Mouse (Mus musculus): ENCODE data around the gene Jup.
"Not testable (repeated sequence)": the region's sequence is repeated elsewhere in the genome, so short reads cannot be mapped to it uniquely, and the experiment has no call there.

- not testable (repeated sequence) for TF ChIP-seq CTCF (IDR thresholded peaks at IDR 0.05; ENCODE audit: borderline replicate concordance, insufficient read depth, low read length); POLR2A (IDR thresholded peaks at IDR 0.05; ENCODE audit: low read depth, low read length)
Measured at GRCm38 (mm10) chr11:100361059-100361458, 36.5 kb downstream of the Jup start.
